Mouse (Mus musculus) liver, postnatal 0 days (tissue): ENCODE results near the gene Rad54l.

Source experiments
- CTCF ChIP-seq: sonication (generic); IDR thresholded peaks from 2 replicates; pipeline ENCODE4 v1.5.1; 2016; ENCODE audit warnings: antibody characterized with exemption, low read depth
- EP300 ChIP-seq: IDR thresholded peaks from 2 replicates; pipeline ENCODE4 v1.6.1; 2016; ENCODE audit warnings: antibody characterized with exemption, low read depth, mild to moderate bottlenecking

- TF ChIP-seq CTCF (no peak), EP300 (no peak)
Measured at GRCm38 (mm10) chr4:116059012-116059726, 64.3 kb downstream of the Rad54l start.
